Mouse (Mus musculus) small intestine, adult 2 months (tissue): ENCODE measurements at regions not wholly inside any gene's neighbourhood (a gene's known extent, or its start where the extent isn't known, plus 50 kb on each side); places are given as distances from the start of the nearest gene placed in this dataset.

ENCODE experiments used
- CTCF ChIP-seq: fragments of 200-500 bp; IDR thresholded peaks from 2 replicates; pipeline ENCODE4 v1.5.1; 2012; ENCODE audit warnings: low read depth, mild to moderate bottlenecking, control low read depth, inconsistent platforms, low read length, moderate library complexity, mixed read lengths; ENCODE audit not compliant: insufficient replicate concordance, insufficient read length; ENCODE audit errors: extremely low read depth
- POLR2A ChIP-seq: fragments of 200-500 bp; IDR thresholded peaks from 2 replicates; pipeline ENCODE4 v1.6.1; 2012; ENCODE audit warnings: low read depth, mild to moderate bottlenecking, control low read depth, inconsistent platforms, low read length, moderate library complexity

DNA sequence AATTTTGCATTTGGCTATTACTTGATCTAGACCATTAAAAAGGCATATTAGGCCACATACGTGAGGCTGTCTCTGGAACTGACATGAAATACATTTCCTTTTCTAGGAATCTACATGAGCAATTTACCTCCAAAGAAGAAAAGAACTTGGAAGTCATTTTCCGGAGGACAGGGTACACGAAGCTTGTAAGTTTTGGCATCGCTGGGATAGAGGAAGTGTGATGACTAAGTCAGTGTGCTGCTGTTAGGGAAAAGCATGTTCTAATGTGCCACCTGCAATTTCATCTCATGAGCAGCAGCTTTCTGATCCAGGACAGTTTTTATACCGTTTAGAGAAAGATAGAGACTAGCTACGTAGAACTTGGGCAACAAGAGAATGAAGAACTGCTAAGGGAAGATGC, 82.3 kb upstream of the Hmcn1 start:
- TF ChIP-seq CTCF (no peak), POLR2A (no peak)
